Mouse (Mus musculus) liver, adult 2 months (tissue): ENCODE measurements around the gene Olfr1328. TPM values are rescaled to one million over a fixed set of nuclear protein-coding genes. Genes with fewer than 3 reads are reported as not detected.
"Not testable (repeated sequence)": the region's sequence is repeated elsewhere in the genome, so short reads cannot be mapped to it uniquely, and the experiment has no call there.

ENCODE experiments used
- DNase-seq: peaks from one replicate; pipeline ENCODE4 v3.0.0-alpha.2; 2011; ENCODE audit warnings: low read depth, low spot score; ENCODE audit errors: extremely low read depth
- H3K27ac ChIP-seq: fragments of 200-500 bp; replicated peaks from 2 replicates; pipeline ENCODE4 v1.5.1; 2012; ENCODE audit warnings: low read depth, mild to moderate bottlenecking, control low read depth, inconsistent platforms, low read length; ENCODE audit not compliant: insufficient read depth
- H3K27me3 ChIP-seq: fragments of 200-500 bp; 2 replicates; pipeline ENCODE4 v1.6.1; 2012; ENCODE audit warnings: mild to moderate bottlenecking, moderate library complexity, low read length, inconsistent platforms; ENCODE audit not compliant: control insufficient read depth, insufficient read depth
- H3K36me3 ChIP-seq: fragments of 200-500 bp; 2 replicates; pipeline ENCODE4 v1.6.1; 2012; ENCODE audit warnings: low read length, inconsistent platforms; ENCODE audit not compliant: control insufficient read depth, insufficient read depth
- H3K4me1 ChIP-seq: fragments of 200-500 bp; 2 replicates; pipeline ENCODE4 v1.6.1; 2011; ENCODE audit warnings: low read length; ENCODE audit not compliant: control insufficient read depth, insufficient read depth
- H3K4me3 ChIP-seq: fragments of 200-500 bp; 2 replicates; pipeline ENCODE4 v1.5.1; 2011; ENCODE audit warnings: low read depth, mild to moderate bottlenecking, control low read depth, low read length, moderate library complexity; ENCODE audit not compliant: insufficient read depth
- H3K79me2 ChIP-seq: fragments of 200-500 bp; 2 replicates; pipeline ENCODE4 v1.6.1; 2012; ENCODE audit warnings: inconsistent platforms, mild to moderate bottlenecking, low read length, moderate library complexity; ENCODE audit not compliant: control insufficient read depth, insufficient read depth
- H3K9ac ChIP-seq: fragments of 200-500 bp; 2 replicates; pipeline ENCODE4 v1.6.1; 2012; ENCODE audit warnings: low read depth, mild to moderate bottlenecking, control low read depth, inconsistent platforms, low read length
- CTCF ChIP-seq: fragments of 200-500 bp; IDR thresholded peaks from 2 replicates; pipeline ENCODE4 v1.5.1; 2011; ENCODE audit warnings: low read depth, low read length, control low read depth
- POLR2A ChIP-seq: fragments of 200-500 bp; IDR thresholded peaks from 2 replicates; pipeline ENCODE4 v1.6.1; 2011; ENCODE audit warnings: low read length, control low read depth; ENCODE audit not compliant: insufficient read depth; ENCODE audit errors: extremely low read depth
- WGBS: fragments of 180-500 bp; shearing (Covaris S2); methylation state at CpG from one replicate; pipeline ENCODE4 v1.1.7; 2018; 5-methylcytosine and 5-hydroxymethylcytosine counted together
- polyA plus RNA-seq: library from polyadenylated mRNA; depleted of rRNA; stranded (reverse); fragments of >200 nt; gene quantifications from 2 replicates; pipeline ENCODE4 v1.2.3, GENCODE M21; 2012; rRNA removed
- total RNA-seq: library from RNA; depleted of rRNA; stranded (reverse); fragments of >200 nt; gene quantifications from 2 replicates; pipeline ENCODE4 v1.2.3, GENCODE M21; 2014; rRNA removed

Olfr1328 gene
- total RNA-seq, result 0.20 TPM in 1 of 2 replicates, not detected in the other
- polyA plus RNA-seq, result not detected in 2 replicates

DNA sequence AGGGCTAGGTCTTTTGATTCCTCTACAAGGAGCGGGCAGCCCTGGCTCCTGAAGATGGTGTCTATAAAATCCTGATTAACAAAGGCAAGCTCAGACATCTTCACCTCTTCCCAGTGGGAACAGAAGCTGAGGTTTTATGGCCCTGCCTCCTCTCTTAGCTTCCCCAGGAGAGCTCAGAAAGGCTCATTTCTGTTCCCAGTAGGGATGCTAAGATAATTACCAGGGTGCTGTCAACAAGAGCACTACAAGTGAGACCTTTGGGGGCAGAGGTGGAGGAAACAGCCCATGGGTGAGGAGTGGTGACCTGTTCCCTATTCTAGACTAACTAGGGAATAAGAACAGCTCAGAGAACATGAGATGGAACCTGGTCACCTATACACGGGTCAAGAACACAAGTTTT lies at the start of gene Olfr1328:
Olfr1328 (minus strand) TSS at position 101 of the 400 bp plus-strand sequence.
- H3K9ac ChIP-seq, result no peak within 1 kb of the TSS
- no peaks in the 10 kb centered on the region for H3K4me1 ChIP-seq

DNA sequence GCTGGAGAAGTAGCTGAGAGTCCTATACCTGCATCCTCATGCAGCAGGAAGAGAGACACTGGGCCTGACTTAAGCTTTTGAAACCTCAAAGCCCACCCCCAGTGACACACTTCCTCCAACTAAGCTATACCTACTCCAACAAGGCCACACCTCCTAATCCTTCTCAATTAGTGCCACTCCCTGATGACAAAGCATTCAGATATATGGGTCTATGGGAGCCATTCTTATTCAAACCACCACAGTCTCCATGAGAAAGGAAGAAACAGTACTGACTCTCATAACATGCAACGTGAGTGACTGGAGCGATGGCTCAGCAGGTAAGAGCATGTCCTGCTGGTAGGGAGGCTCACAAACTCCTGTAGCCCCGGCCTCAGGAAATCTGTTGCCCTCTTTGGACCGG lies 46.9 kb upstream of the Olfr1328 start:
- 84% methylated on average over 4 of the region's 4 CpGs for WGBS
- no peaks in the 10 kb centered on the region for H3K36me3 ChIP-seq
- TF ChIP-seq CTCF (no peak), POLR2A (no peak)
- no peak for DNase-seq
- no peaks in the 10 kb centered on the region for H3K27me3 ChIP-seq
- H3K9ac ChIP-seq, result no peak overlapping the region
- no peaks in the 10 kb centered on the region for H3K79me2 ChIP-seq
- H3K27ac ChIP-seq, result no peak overlapping the region
- no peak overlapping the region for H3K4me3 ChIP-seq
- H3K4me1 ChIP-seq, result no peaks in the 10 kb centered on the region

More for the DNA sequence above, at the start of gene Olfr1328:
- Histone ChIP-seq H3K27me3 (no peaks in the 10 kb centered on the region), H3K79me2 (no peaks in the 10 kb centered on the region), H3K27ac (no peak within 1 kb of the TSS), H3K4me3 (no peak within 1 kb of the TSS), H3K36me3 (no peaks in the 10 kb centered on the region)
- DNase-seq, result no peak
- WGBS, result 74% methylated on average over 2 of the region's 2 CpGs
- no peak for TF ChIP-seq POLR2A
- no peak for TF ChIP-seq CTCF

DNA sequence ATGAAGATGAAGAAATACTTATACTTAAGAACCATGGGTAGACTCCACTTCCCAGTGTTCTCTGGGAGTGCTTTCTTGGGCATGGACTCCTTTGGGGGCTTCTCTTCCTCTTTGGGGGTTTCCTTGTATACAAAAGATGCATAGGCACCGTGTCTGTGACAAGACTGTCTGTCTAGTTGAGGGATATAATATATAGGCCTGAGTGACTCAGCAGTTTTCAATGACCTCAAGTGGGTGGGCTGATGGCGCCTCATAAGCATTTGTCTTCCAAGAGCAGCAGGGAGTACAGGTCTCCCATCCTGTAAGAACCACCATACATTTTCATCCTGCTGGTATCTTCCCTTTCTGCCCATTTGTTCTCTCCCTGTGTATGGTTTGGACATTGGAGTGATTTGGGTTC lies 34.9 kb upstream of the Olfr1328 start:
- no peaks in the 10 kb centered on the region for H3K79me2 ChIP-seq
- no peak overlapping the region for H3K9ac ChIP-seq
- H3K27ac ChIP-seq, result no peak overlapping the region
- 90% methylated on average over 2 of the region's 2 CpGs for WGBS
- no peak for TF ChIP-seq POLR2A
- no peaks in the 10 kb centered on the region for H3K4me1 ChIP-seq
- no peak overlapping the region for H3K4me3 ChIP-seq
- DNase-seq, result no peak
- H3K27me3 ChIP-seq, result no peaks in the 10 kb centered on the region
- H3K36me3 ChIP-seq, result no peaks in the 10 kb centered on the region

- Histone ChIP-seq H3K36me3 (no peaks in the 10 kb centered on the region), H3K27ac (no peak overlapping the region), H3K4me1 (no peaks in the 10 kb centered on the region), H3K79me2 (no peaks in the 10 kb centered on the region), H3K4me3 (no peak overlapping the region), H3K27me3 (no peaks in the 10 kb centered on the region), H3K9ac (no peak overlapping the region)
- DNase-seq, result no peak
- no peak for TF ChIP-seq POLR2A
- TF ChIP-seq CTCF, result no peak
- WGBS, result 83% methylated on average over 15 of the region's 15 CpGs
Observed at GRCm38 (mm10) chr4:118967711-118968110, 29.3 kb upstream of the Olfr1328 start.

- TF ChIP-seq POLR2A (no peak), CTCF (no peak)
- no peak within 1 kb of the TSS for H3K9ac ChIP-seq
- no peaks in the 10 kb centered on the region for H3K79me2 ChIP-seq
- no peaks in the 10 kb centered on the region for H3K36me3 ChIP-seq
- no peaks in the 10 kb centered on the region for H3K4me1 ChIP-seq
- H3K27me3 ChIP-seq, result no peaks in the 10 kb centered on the region
- WGBS, result 65% methylated on average over 2 of the region's 2 CpGs
- H3K27ac ChIP-seq, result no peak within 1 kb of the TSS
- no peak within 1 kb of the TSS for H3K4me3 ChIP-seq
- no peak for DNase-seq
Observed at GRCm38 (mm10) chr4:118961141-118961628, 22.8 kb upstream of the Olfr1328 start, which contains the start of gene Lao1. Gene Lao1, plus strand, starts transcription at chr4:118961578.

GRCm38 (mm10) chr4:118958812-118959211 lies 20.4 kb upstream of the Olfr1328 start:
- TF ChIP-seq POLR2A (no peak), CTCF (no peak)
- no peak for DNase-seq
- H3K4me3 ChIP-seq, result no peak overlapping the region
- 78% methylated on average over 7 of the region's 7 CpGs for WGBS
- H3K36me3 ChIP-seq, result no peaks in the 10 kb centered on the region
- no peaks in the 10 kb centered on the region for H3K27me3 ChIP-seq
- no peaks in the 10 kb centered on the region for H3K79me2 ChIP-seq
- H3K9ac ChIP-seq, result no peak overlapping the region
- no peaks in the 10 kb centered on the region for H3K4me1 ChIP-seq
- no peak overlapping the region for H3K27ac ChIP-seq

- not testable (repeated sequence) for H3K79me2 ChIP-seq, H3K4me3 ChIP-seq, H3K27me3 ChIP-seq, DNase-seq, H3K4me1 ChIP-seq, H3K27ac ChIP-seq, H3K36me3 ChIP-seq, H3K9ac ChIP-seq
- 90% methylated on average over 3 of the region's 3 CpGs for WGBS
Observed at GRCm38 (mm10) chr4:118931326-118931725, 7.1 kb downstream of the Olfr1328 start.

DNA sequence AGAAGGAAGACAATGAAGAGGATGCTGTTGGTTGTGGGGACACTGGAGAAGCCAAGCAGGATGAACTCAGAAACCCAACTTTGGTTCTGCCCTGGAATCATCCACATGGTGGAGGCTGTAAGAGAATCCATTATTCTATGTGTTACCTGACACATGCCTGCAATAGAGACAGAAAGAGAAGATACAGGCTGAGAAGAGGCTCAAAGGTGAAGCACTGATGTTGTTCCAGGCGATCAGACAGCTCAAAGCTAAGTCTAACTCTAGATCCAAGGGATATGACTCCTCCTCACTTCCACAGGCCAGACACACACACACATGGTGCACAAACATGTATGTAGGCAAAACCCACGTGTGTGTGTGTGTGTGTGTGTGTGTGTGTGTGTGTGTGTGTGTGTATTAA lies 21.0 kb downstream of the Olfr1328 start, which contains the start of gene Olfr1329:
Olfr1329 (minus strand) TSS at position 101 of the 400 bp plus-strand sequence.
- 59% methylated on average over 2 of the region's 2 CpGs for WGBS
- H3K79me2 ChIP-seq, DNase-seq, H3K9ac ChIP-seq, H3K27ac ChIP-seq, H3K4me3 ChIP-seq, H3K27me3 ChIP-seq, H3K36me3 ChIP-seq, H3K4me1 ChIP-seq: not testable (repeated sequence)
